Mouse (Mus musculus) limb, embryonic 14.5 days (tissue): ENCODE data around the gene Gm10842. TPM values are rescaled to one million over a fixed set of nuclear protein-coding genes. Genes with fewer than 3 reads are reported as not detected.

Experiments
- ATAC-seq: fragments of 200-750 bp; cut with Nextera tagmentation; 2 replicates; pipeline ENCODE4 v1.8.0; 2017; ENCODE audit warnings: low read depth, moderate number of reproducible peaks, moderate TSS enrichment; ENCODE audit not compliant: low FRiP score
- DNase-seq: peaks from one replicate; pipeline ENCODE4 v3.0.0-alpha.2; 2015; ENCODE audit warnings: low spot score
- H3K27ac ChIP-seq: fragments of 300-500 bp; sonication (generic); replicated peaks from 2 replicates; pipeline ENCODE4 v1.5.1; 2014; ENCODE audit warnings: low read depth, mild to moderate bottlenecking, low read length, moderate library complexity, mixed read lengths
- H3K27me3 ChIP-seq: fragments of 300-500 bp; sonication (generic); 2 replicates; pipeline ENCODE4 v1.6.1; 2014; ENCODE audit warnings: low read length, mixed read lengths; ENCODE audit not compliant: control insufficient read depth, insufficient read depth
- H3K36me3 ChIP-seq: fragments of 300-500 bp; sonication (generic); 2 replicates; pipeline ENCODE4 v1.6.1; 2014; ENCODE audit warnings: mild to moderate bottlenecking, low read length, moderate library complexity, mixed read lengths; ENCODE audit not compliant: control insufficient read depth, insufficient read depth
- H3K4me1 ChIP-seq: fragments of 300-500 bp; sonication (generic); 2 replicates; pipeline ENCODE4 v1.6.1; 2014; ENCODE audit warnings: antibody characterized with exemption, low read length, mixed read lengths; ENCODE audit not compliant: control insufficient read depth, insufficient read depth
- H3K4me2 ChIP-seq: fragments of 300-500 bp; sonication (generic); replicated peaks from 2 replicates; pipeline ENCODE4 v1.6.1; 2014; ENCODE audit warnings: low read depth, mild to moderate bottlenecking, low read length, moderate library complexity; ENCODE audit not compliant: severe bottlenecking
- H3K4me3 ChIP-seq: fragments of 300-500 bp; sonication (generic); replicated peaks from 2 replicates; pipeline ENCODE4 v1.5.1; 2014; ENCODE audit warnings: low read length
- H3K9ac ChIP-seq: fragments of 300-500 bp; sonication (generic); 2 replicates; pipeline ENCODE4 v1.6.1; 2014; ENCODE audit warnings: mild to moderate bottlenecking, low read depth, low read length, moderate library complexity; ENCODE audit not compliant: severe bottlenecking
- H3K9me3 ChIP-seq: fragments of 300-500 bp; sonication (generic); 2 replicates; pipeline ENCODE4 v1.6.1; 2016; ENCODE audit warnings: low read length; ENCODE audit not compliant: control insufficient read depth
- POLR2A ChIP-seq: fragments of 200-500 bp; IDR thresholded peaks from 2 replicates; pipeline ENCODE4 v1.8.0; 2012; ENCODE audit warnings: inconsistent platforms, mild to moderate bottlenecking, moderate library complexity, borderline replicate concordance; ENCODE audit not compliant: insufficient read depth, insufficient read length; ENCODE audit errors: extremely low read depth
- WGBS: fragments of 180-500 bp; shearing (Covaris S2); extraction: QIAGEN DNeasy Blood & Tissue Kit; methylation state at CpG from one replicate; pipeline ENCODE4 v1.1.7; 2014; 5-methylcytosine and 5-hydroxymethylcytosine counted together
- polyA plus RNA-seq, 2 experiments: library from polyadenylated mRNA; depleted of rRNA in 1 of 2; stranded (reverse) in 1 of 2; unstranded in 1 of 2; fragments of >200 nt; fragmentation: Nextera tagmentation in 1 of 2; extraction: Ambion mirVana in 1 of 2; gene quantifications; 2 replicates each; pipeline versions ENCODE4 v1.2.1 to v1.2.3; 2012 to 2014

The Gm10842 gene
- polyA plus RNA-seq, 2 experiments = not detected

DNA sequence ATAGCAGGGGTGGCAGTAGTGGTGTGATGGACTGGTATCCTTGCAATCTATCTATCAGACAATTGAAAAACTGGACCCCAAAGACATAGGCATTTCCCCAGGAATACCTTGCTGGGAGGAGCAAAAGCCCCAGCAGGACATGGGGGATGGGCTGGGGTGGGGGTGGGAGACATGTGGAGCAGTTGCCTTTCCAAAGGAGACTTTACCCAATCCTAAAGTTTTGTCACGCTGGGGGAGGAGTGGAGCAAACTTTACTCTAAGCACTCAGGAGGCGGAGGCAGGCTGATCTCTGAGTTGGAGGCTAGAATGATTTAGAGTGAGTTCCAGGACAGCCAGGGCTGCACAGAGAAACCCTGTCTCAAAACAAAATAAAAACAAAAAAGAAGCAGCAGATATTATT is 14.7 kb downstream of the Gm10842 start:
- no peak for TF ChIP-seq POLR2A
- Histone ChIP-seq H3K4me3 (no peak overlapping the region), H3K4me1 (no peaks in the 10 kb centered on the region), H3K27me3 (no peaks in the 10 kb centered on the region), H3K9ac (no peak overlapping the region), H3K27ac (no peak overlapping the region), H3K36me3 (no peaks in the 10 kb centered on the region), H3K4me2 (no peak overlapping the region), H3K9me3 (peaks cover 17% of the 10 kb centered on the region)
- no peak for ATAC-seq
- WGBS = 82% methylated on average over 2 of the region's 2 CpGs
- no peak for DNase-seq

DNA sequence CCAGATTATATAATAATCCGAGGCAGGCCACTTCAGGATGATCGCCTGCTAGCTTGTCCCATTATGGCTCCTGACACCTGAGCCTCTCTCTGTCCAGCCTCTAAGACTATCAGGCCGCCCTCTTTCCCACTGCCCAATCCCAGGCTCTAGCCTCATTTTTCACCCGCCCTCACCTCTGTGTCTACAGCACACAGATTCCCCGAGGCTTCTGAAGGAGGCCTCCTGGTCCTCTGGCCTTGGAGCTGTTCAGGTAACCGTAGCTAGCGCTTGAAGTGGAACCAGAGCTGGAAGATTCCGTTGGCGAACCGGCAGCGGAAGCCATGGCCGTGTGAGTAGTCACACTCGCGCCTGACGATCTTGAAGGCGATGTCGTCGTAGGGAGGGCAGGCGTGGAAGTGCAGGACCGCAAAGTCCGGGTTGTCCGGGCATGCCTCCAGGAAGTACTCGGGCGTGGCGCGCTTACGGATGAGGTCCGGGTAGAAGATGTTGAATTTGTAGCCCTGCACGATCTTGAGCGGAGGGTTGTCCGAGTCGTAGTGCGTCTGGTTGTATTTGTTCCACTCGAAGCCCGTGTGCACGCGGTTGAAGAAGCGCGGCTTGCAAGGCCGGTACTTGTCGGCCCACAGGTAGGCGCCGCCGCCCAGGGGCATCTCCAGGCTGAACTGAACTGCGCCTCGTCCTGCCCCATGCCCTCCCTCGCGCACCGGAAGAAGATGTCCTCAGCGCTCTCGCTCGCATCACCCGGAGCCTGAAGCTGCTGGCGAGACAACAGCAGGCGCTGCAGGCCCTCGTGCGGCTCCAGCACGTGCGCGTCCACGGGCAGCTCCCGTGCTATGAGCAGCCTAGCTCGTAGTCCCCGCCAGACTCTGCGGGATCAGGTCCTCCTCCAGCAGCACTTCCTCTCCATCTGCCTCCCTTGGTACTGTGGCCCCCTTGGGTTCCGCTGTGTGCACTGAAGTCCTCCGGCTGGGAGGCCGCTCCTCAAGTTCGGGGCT is 18.1 kb downstream of the Gm10842 start:
- no peak for TF ChIP-seq POLR2A
- ATAC-seq (no peak), DNase-seq (no peak)
- H3K9ac ChIP-seq = no peak overlapping the region
- H3K27ac ChIP-seq = no peak overlapping the region
- H3K9me3 ChIP-seq = peaks cover 17% of the 10 kb centered on the region
- no peak overlapping the region for H3K4me2 ChIP-seq
- H3K4me1 ChIP-seq = no peaks in the 10 kb centered on the region
- H3K27me3 ChIP-seq = no peaks in the 10 kb centered on the region
- no peaks in the 10 kb centered on the region for H3K36me3 ChIP-seq
- no peak overlapping the region for H3K4me3 ChIP-seq
- 84% methylated on average over 69 of the region's 69 CpGs for WGBS

- DNase-seq = no peak
- no peak for ATAC-seq
- Histone ChIP-seq H3K27me3 (no peaks in the 10 kb centered on the region), H3K36me3 (no peaks in the 10 kb centered on the region), H3K4me2 (no peak overlapping the region), H3K9ac (no peak overlapping the region), H3K4me1 (no peaks in the 10 kb centered on the region), H3K9me3 (peaks cover 17% of the 10 kb centered on the region), H3K27ac (no peak overlapping the region), H3K4me3 (no peak overlapping the region)
- WGBS = 89% methylated on average over 10 of the region's 10 CpGs
- TF ChIP-seq POLR2A = no peak
These were observed 20.1 kb downstream of the Gm10842 start for GRCm38 (mm10) chr11:105166780-105167179.

GRCm38 (mm10) chr11:105178516-105178915 is 31.8 kb downstream of the Gm10842 start, which contains the start of gene Tlk2:
Gene Tlk2 (plus strand): TSS chr11:105178807.
- ATAC-seq (no peak), DNase-seq (no peak)
- no peak within 1 kb of the TSS for H3K9ac ChIP-seq
- no peaks in the 10 kb centered on the region for H3K27me3 ChIP-seq
- peaks cover 4% of the 10 kb centered on the region for H3K36me3 ChIP-seq
- TF ChIP-seq POLR2A = no peak
- no peak within 1 kb of the TSS; the same call in 1 of the 2 replicates for H3K4me3 ChIP-seq
- 45% methylated on average over 2 of the region's 2 CpGs for WGBS
- H3K27ac ChIP-seq = no peak within 1 kb of the TSS
- H3K4me1 ChIP-seq = peaks cover 16% of the 10 kb centered on the region
- H3K4me2 ChIP-seq = peak within 1 kb of the TSS; percentile 70; the same call in 1 of the 2 replicates
- H3K9me3 ChIP-seq = no peaks in the 10 kb centered on the region

GRCm38 (mm10) chr11:105179523-105179922 is 32.8 kb downstream of the Gm10842 start:
- Histone ChIP-seq H3K9ac (no peak overlapping the region), H3K27me3 (no peaks in the 10 kb centered on the region), H3K4me2 (peak overlapping the region; percentile 70; the same call in 1 of the 2 replicates), H3K36me3 (peaks cover 9% of the 10 kb centered on the region), H3K9me3 (no peaks in the 10 kb centered on the region), H3K4me3 (no peak overlapping the region; the same call in 1 of the 2 replicates), H3K27ac (no peak overlapping the region), H3K4me1 (peaks cover 16% of the 10 kb centered on the region)
- no peak for ATAC-seq
- no peak for DNase-seq
- no peak for TF ChIP-seq POLR2A
- WGBS = 89% methylated on average over 4 of the region's 4 CpGs
